In the genomic region with DNA sequence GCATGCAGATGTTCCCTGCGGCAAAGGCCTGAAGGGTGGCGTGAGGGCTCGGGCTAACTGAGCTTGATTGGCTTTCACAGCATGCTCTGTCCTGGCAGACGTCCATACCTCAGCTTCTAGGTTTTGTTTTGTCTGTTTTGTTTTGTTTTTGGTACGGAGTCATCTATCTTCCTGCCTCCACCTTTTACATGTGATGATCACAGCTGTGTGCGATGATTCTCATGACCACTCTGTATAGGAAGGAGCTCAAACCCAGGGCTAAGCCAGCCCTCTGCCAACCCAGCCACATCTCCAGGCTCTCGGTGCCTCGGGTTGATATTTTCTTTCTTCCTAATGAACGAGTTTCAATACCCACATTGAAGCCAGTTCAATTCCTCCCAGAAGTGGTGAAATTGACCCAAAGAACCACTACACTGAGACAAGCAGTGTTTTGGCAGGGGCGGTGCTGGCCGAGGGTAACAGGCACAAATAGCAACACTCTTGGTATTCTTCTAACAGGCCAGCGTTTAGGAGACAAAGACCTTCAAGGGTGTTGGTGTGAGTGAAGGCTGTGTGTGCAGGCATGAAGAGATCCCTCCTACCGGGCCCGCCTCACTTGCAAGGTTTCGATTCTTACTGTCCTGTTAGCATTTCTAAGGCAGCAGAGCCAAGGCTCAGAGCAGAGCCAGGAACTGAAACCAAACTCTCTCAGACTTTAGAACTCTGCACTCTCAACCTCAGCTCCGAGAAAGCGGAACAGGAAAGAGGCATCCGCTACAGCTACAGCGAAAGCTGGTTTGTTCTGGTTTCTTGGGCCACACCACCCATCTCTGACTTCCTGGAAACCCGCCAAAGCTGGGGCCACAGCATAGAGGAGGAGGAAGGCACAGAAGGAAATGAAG, we compare ENCODE assay signal across 8 mouse cellular contexts. TPM values are rescaled to one million over a fixed set of nuclear protein-coding genes. Genes with fewer than 3 reads are reported as not detected.
DNase-seq lines count a peak whose midpoint lies in the region; ATAC-seq and TF ChIP-seq lines count a peak whose summit lies in the region.

No protein-coding gene starts in this region.

- no peak for ATAC-seq in heart, embryonic 13.5 days (ENCODE audit: extremely low read depth, insufficient number of reproducible peaks, low FRiP score, low TSS enrichment)
- ATAC-seq in stomach, embryonic 14.5 days (ENCODE audit: insufficient number of reproducible peaks, insufficient read depth, low FRiP score, low read depth), result peak; percentile 38; the same call in 1 of the 2 replicates

- peak; percentile 91 for DNase-seq in CD4-positive, CD25-positive, alpha-beta regulatory T cell, adult 2 months (ENCODE audit: low read depth, low spot score)
- DNase-seq in ES-CJ7 (ENCODE audit: low read depth, low spot score), result peak; percentile 93
- DNase-seq in kidney, postnatal 10 days, result peak; percentile 89
- peak; percentile 84 for DNase-seq in lung, postnatal 14 days
- no peak for DNase-seq in cerebellum, postnatal 36 days

- 48% methylated on average over 20 of the region's 20 CpGs for WGBS in heart, embryonic 13.5 days
- 59% methylated on average over 20 of the region's 20 CpGs for WGBS in stomach, embryonic 14.5 days

- TF ChIP-seq POLR2A in cortical plate, adult 2 months (IDR thresholded peaks at IDR 0.05; ENCODE audit: extremely low read depth, insufficient read depth, low read length), result no peak

- H3K9ac ChIP-seq in heart, embryonic 13.5 days, result peak overlapping the region; percentile 11
- no peak overlapping the region for H3K9ac ChIP-seq in stomach, embryonic 14.5 days (replicated peaks; ENCODE audit: low read depth, low read length)

- H3K9me3 ChIP-seq in heart, embryonic 13.5 days, result peaks cover 12% of the 10 kb centered on the region
- peaks cover 7% of the 10 kb centered on the region; the same call in 1 of the 2 replicates for H3K9me3 ChIP-seq in stomach, embryonic 14.5 days (ENCODE audit: control insufficient read depth, low read depth, low read length)

- no peaks in the 10 kb centered on the region for H3K27me3 ChIP-seq in heart, embryonic 13.5 days (replicated peaks)
- H3K27me3 ChIP-seq in stomach, embryonic 14.5 days (ENCODE audit: control insufficient read depth, insufficient read depth, low read length), result no peaks in the 10 kb centered on the region

- no peak for TF ChIP-seq CTCF in cortical plate, adult 2 months (IDR thresholded peaks at IDR 0.05; ENCODE audit: extremely low read depth, insufficient read depth, low read length)

- no peaks in the 10 kb centered on the region for H3K4me1 ChIP-seq in cortical plate, adult 2 months (ENCODE audit: control insufficient read depth, insufficient read depth, low read length)
- H3K4me1 ChIP-seq in heart, embryonic 13.5 days, result peaks cover 15% of the 10 kb centered on the region
- peaks cover 3% of the 10 kb centered on the region; the same call in 1 of the 2 replicates for H3K4me1 ChIP-seq in stomach, embryonic 14.5 days (ENCODE audit: control insufficient read depth, insufficient read depth, low read length)

- H3K36me3 ChIP-seq in heart, embryonic 13.5 days, result peaks cover 15% of the 10 kb centered on the region
- H3K36me3 ChIP-seq in stomach, embryonic 14.5 days (ENCODE audit: control insufficient read depth, insufficient read depth, low read length), result no peaks in the 10 kb centered on the region; the same call in 1 of the 2 replicates

- H3K4me2 ChIP-seq in heart, embryonic 13.5 days, result peak overlapping the region; percentile 45
- H3K4me2 ChIP-seq in stomach, embryonic 14.5 days (replicated peaks; ENCODE audit: low read depth, low read length), result no peak overlapping the region

- H3K4me3 ChIP-seq in cortical plate, adult 2 months (ENCODE audit: insufficient read depth, low read length), result no peak overlapping the region
- H3K4me3 ChIP-seq in heart, embryonic 13.5 days, result no peak overlapping the region
- no peak overlapping the region for H3K4me3 ChIP-seq in stomach, embryonic 14.5 days (ENCODE audit: low read depth, low read length)

- H3K27ac ChIP-seq in cortical plate, adult 2 months (ENCODE audit: insufficient read depth, low read length), result peak overlapping the region; percentile 6; the same call in 1 of the 2 replicates
- H3K27ac ChIP-seq in heart, embryonic 13.5 days (replicated peaks), result peak overlapping the region; percentile 74
- H3K27ac ChIP-seq in stomach, embryonic 14.5 days (ENCODE audit: low read length), result peak overlapping the region; percentile 75; the same call in 1 of the 2 replicates

RNA-seq across cellular contexts. Expression of gene Morc3, which starts 15.8 kb away (rescaled TPM):
- 19.6 and 22.0 TPM in 2 replicates for polyA plus RNA-seq in cortical plate, adult 2 months (2012; rRNA removed)
- polyA plus RNA-seq in heart, embryonic 13.5 days (2015; fragmentation: Nextera tagmentation; extraction: Ambion mirVana), result 19.1 and 22.3 TPM in 2 replicates
- polyA plus RNA-seq in stomach, embryonic 14.5 days (2014; fragmentation: Nextera tagmentation; extraction: Ambion mirVana), result 44.9 and 45.6 TPM in 2 replicates

Comparison
In these comparisons a context has a peak if more than half of its experiments do, and no peak if none do; other contexts are left out.
1. DNase-seq: peak in CD4-positive, CD25-positive, alpha-beta regulatory T cell, adult 2 months (single experiment), ES-CJ7 (single experiment), kidney, postnatal 10 days (single experiment) and lung, postnatal 14 days (single experiment); none in cerebellum, postnatal 36 days (0 of 2).
2. H3K27ac ChIP-seq: peak in every context shown above with its lines; median percentile 75 in stomach, embryonic 14.5 days; 74 in heart, embryonic 13.5 days; 6 in cortical plate, adult 2 months.